Mouse (Mus musculus) midbrain, embryonic 11.5 days (tissue): ENCODE measurements around the gene Wfdc18. TPM values are rescaled to one million over a fixed set of nuclear protein-coding genes. Genes with fewer than 3 reads are reported as not detected.

ENCODE experiments used
- ATAC-seq: fragments of 200-750 bp; cut with Nextera tagmentation; 2 replicates; pipeline ENCODE4 v1.8.0; 2017; ENCODE audit warnings: moderate TSS enrichment, moderate library complexity; ENCODE audit not compliant: low FRiP score
- DNase-seq: peaks from one replicate; pipeline ENCODE4 v3.0.0; 2015; ENCODE audit warnings: low spot score; ENCODE audit errors: missing footprints
- H3K27ac ChIP-seq: fragments of 300-500 bp; sonication (generic); 2 replicates; pipeline ENCODE4 v1.5.1; 2014; ENCODE audit warnings: low read depth, low read length
- H3K27me3 ChIP-seq: fragments of 300-500 bp; sonication (generic); 2 replicates; pipeline ENCODE4 v1.6.1; 2014; ENCODE audit warnings: mild to moderate bottlenecking, low read length, moderate library complexity, mixed read lengths; ENCODE audit not compliant: control insufficient read depth, insufficient read depth
- H3K36me3 ChIP-seq: fragments of 300-500 bp; sonication (generic); 2 replicates; pipeline ENCODE4 v1.6.1; 2014; ENCODE audit warnings: mild to moderate bottlenecking, low read length, moderate library complexity, mixed read lengths; ENCODE audit not compliant: control insufficient read depth, insufficient read depth
- H3K4me1 ChIP-seq: fragments of 300-500 bp; sonication (generic); 2 replicates; pipeline ENCODE4 v1.6.1; 2014; ENCODE audit warnings: low read length; ENCODE audit not compliant: control insufficient read depth, insufficient read depth
- H3K4me2 ChIP-seq: fragments of 300-500 bp; sonication (generic); 2 replicates; pipeline ENCODE4 v1.6.1; 2014; ENCODE audit warnings: mild to moderate bottlenecking, moderate library complexity
- H3K4me3 ChIP-seq: fragments of 300-500 bp; sonication (generic); 2 replicates; pipeline ENCODE4 v1.5.1; 2014; ENCODE audit warnings: low read depth, low read length
- H3K9ac ChIP-seq: fragments of 300-500 bp; sonication (generic); 2 replicates; pipeline ENCODE4 v1.6.1; 2014; ENCODE audit warnings: low read length
- H3K9me3 ChIP-seq: fragments of 300-500 bp; sonication (generic); 2 replicates; pipeline ENCODE4 v1.6.1; 2016; ENCODE audit warnings: low read length; ENCODE audit not compliant: control insufficient read depth
- WGBS: fragments of 180-500 bp; shearing (Covaris S2); extraction: QIAGEN DNeasy Blood & Tissue Kit; methylation state at CpG from one replicate; pipeline ENCODE4 v1.1.7; 2014; 5-methylcytosine and 5-hydroxymethylcytosine counted together
- polyA plus RNA-seq: library from polyadenylated mRNA; unstranded; fragments of >200 nt; fragmentation: Nextera tagmentation; extraction: Ambion mirVana; gene quantifications from 2 replicates; pipeline ENCODE4 v1.2.1, GENCODE M21; 2014

Wfdc18 gene
- polyA plus RNA-seq, 1 experiment from 2014 or later, result not detected

DNA sequence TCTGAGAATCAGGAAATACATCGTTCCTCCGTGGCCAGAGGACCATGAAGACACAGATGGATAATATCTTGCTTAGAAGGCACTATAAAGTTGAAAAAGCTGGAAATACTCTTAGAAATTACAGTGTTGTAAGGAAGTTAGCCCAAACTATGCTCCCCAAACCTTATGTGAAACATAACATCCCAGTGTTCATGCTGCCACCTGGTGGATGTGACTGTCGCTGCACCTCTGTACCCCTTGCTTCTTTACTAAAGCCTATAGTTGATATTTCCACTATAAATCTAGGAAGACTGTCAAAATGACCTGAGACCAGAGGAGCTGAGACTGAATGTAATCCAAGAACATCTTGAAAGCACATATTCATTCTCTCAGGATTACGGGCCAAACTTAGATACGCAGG is 30.4 kb downstream of the Wfdc18 start:
- WGBS, result 25% methylated on average over 5 of the region's 5 CpGs
- no peak overlapping the region for H3K9ac ChIP-seq
- no peak overlapping the region for H3K4me2 ChIP-seq
- no peaks in the 10 kb centered on the region for H3K36me3 ChIP-seq
- peak; percentile 94 for DNase-seq
- no peak overlapping the region for H3K27ac ChIP-seq
- no peaks in the 10 kb centered on the region for H3K4me1 ChIP-seq
- H3K4me3 ChIP-seq, result no peak overlapping the region
- no peak for ATAC-seq
- H3K9me3 ChIP-seq, result no peaks in the 10 kb centered on the region
- H3K27me3 ChIP-seq, result no peaks in the 10 kb centered on the region

GRCm38 (mm10) chr11:83740443-83740991 is 31.7 kb downstream of the Wfdc18 start:
- Histone ChIP-seq H3K4me2 (no peak overlapping the region), H3K27me3 (no peaks in the 10 kb centered on the region), H3K36me3 (no peaks in the 10 kb centered on the region), H3K9ac (no peak overlapping the region), H3K4me1 (no peaks in the 10 kb centered on the region), H3K9me3 (no peaks in the 10 kb centered on the region), H3K27ac (no peak overlapping the region), H3K4me3 (no peak overlapping the region)
- DNase-seq, result no peak
- WGBS, result 86% methylated on average over 4 of the region's 4 CpGs
- no peak for ATAC-seq

- Histone ChIP-seq H3K27ac (no peak overlapping the region), H3K9ac (no peak overlapping the region), H3K27me3 (no peaks in the 10 kb centered on the region), H3K4me3 (no peak overlapping the region), H3K4me1 (no peaks in the 10 kb centered on the region), H3K4me2 (no peak overlapping the region), H3K36me3 (no peaks in the 10 kb centered on the region), H3K9me3 (no peaks in the 10 kb centered on the region)
- ATAC-seq, result no peak
- WGBS, result 85% methylated on average over 5 of the region's 5 CpGs
- peak; percentile 12 for DNase-seq
Measured at GRCm38 (mm10) chr11:83741841-83742240, 33.0 kb downstream of the Wfdc18 start.

DNA sequence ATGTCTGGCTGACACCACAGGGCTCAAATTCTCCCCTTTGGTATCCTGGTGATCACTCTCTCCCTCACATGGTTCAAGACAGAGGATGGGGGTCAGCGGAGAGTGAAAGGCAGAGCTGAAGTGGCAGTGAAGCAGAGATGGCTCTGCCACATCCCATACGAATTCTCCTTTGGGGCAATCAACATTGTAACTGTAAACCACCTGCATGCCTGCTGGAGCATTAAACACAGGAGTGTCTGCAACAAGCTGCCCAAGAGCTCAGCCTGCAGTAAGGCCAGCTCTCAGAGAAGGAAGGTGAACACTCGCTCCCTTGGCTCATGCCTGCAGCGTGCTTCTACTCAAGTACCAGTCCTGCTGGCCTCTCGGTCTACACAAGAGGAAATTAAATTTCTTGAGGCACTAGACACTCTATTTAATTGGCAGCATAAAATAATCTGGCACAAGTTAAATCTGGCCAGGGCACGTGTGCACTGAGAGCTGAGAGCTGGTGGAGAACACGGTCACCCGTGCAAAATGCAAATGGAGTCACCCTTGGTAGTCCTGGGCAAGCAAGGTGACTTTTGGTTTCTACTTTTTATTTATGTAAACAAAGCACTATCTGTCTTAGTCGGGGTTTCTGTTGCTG is 34.0 kb downstream of the Wfdc18 start:
- ATAC-seq, result no peak
- DNase-seq, result peak; percentile 31
- no peaks in the 10 kb centered on the region for H3K36me3 ChIP-seq
- WGBS, result 78% methylated on average over 9 of the region's 9 CpGs
- no peaks in the 10 kb centered on the region for H3K9me3 ChIP-seq
- H3K9ac ChIP-seq, result no peak overlapping the region
- H3K4me3 ChIP-seq, result no peak overlapping the region
- H3K27ac ChIP-seq, result no peak overlapping the region
- H3K4me1 ChIP-seq, result no peaks in the 10 kb centered on the region
- no peaks in the 10 kb centered on the region for H3K27me3 ChIP-seq
- no peak overlapping the region for H3K4me2 ChIP-seq

GRCm38 (mm10) chr11:83743525-83743924 is 34.7 kb downstream of the Wfdc18 start:
- Histone ChIP-seq H3K27me3 (no peaks in the 10 kb centered on the region), H3K4me1 (no peaks in the 10 kb centered on the region), H3K27ac (no peak overlapping the region), H3K4me3 (no peak overlapping the region), H3K36me3 (no peaks in the 10 kb centered on the region), H3K9ac (no peak overlapping the region), H3K4me2 (no peak overlapping the region), H3K9me3 (no peaks in the 10 kb centered on the region)
- 87% methylated on average over 3 of the region's 3 CpGs for WGBS
- DNase-seq, result peak; percentile 28
- ATAC-seq, result no peak

DNA sequence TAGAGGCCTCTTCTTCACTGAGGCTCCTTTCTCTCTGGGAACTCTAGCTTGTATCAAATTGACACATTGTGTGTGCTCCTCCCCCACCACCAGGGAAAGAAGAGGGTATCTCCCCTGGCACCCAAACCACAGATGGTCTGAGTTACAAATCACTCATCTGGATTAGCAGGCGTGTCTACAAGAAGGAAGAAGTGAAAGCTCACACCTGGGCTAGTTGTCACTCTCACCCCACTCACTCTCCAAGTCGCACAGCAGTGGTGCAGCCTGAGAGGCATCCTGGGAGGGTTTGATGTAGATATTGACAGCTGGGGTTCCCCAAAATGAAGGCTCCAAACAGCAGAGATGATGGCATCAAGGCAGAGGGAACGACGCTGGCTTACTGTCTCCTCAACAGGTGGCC is 37.3 kb downstream of the Wfdc18 start:
- DNase-seq (peak; percentile 21), ATAC-seq (no peak)
- no peaks in the 10 kb centered on the region for H3K4me1 ChIP-seq
- H3K27ac ChIP-seq, result no peak overlapping the region
- no peaks in the 10 kb centered on the region for H3K27me3 ChIP-seq
- H3K4me3 ChIP-seq, result no peak overlapping the region
- H3K4me2 ChIP-seq, result no peak overlapping the region
- no peaks in the 10 kb centered on the region for H3K36me3 ChIP-seq
- no peaks in the 10 kb centered on the region for H3K9me3 ChIP-seq
- WGBS, result 71% methylated on average over 4 of the region's 4 CpGs
- H3K9ac ChIP-seq, result no peak overlapping the region

GRCm38 (mm10) chr11:83746681-83747080 is 37.9 kb downstream of the Wfdc18 start, which contains the start of gene Wfdc21:
TSS of gene Wfdc21 (plus strand) at chr11:83746940.
- WGBS, result 76% methylated on average over 5 of the region's 5 CpGs
- no peak within 1 kb of the TSS for H3K9ac ChIP-seq
- no peaks in the 10 kb centered on the region for H3K27me3 ChIP-seq
- H3K4me2 ChIP-seq, result no peak within 1 kb of the TSS
- H3K27ac ChIP-seq, result no peak within 1 kb of the TSS
- no peaks in the 10 kb centered on the region for H3K36me3 ChIP-seq
- H3K4me3 ChIP-seq, result no peak within 1 kb of the TSS
- H3K4me1 ChIP-seq, result no peaks in the 10 kb centered on the region
- ATAC-seq, result no peak
- peak; percentile 72 for DNase-seq
- H3K9me3 ChIP-seq, result no peaks in the 10 kb centered on the region

DNA sequence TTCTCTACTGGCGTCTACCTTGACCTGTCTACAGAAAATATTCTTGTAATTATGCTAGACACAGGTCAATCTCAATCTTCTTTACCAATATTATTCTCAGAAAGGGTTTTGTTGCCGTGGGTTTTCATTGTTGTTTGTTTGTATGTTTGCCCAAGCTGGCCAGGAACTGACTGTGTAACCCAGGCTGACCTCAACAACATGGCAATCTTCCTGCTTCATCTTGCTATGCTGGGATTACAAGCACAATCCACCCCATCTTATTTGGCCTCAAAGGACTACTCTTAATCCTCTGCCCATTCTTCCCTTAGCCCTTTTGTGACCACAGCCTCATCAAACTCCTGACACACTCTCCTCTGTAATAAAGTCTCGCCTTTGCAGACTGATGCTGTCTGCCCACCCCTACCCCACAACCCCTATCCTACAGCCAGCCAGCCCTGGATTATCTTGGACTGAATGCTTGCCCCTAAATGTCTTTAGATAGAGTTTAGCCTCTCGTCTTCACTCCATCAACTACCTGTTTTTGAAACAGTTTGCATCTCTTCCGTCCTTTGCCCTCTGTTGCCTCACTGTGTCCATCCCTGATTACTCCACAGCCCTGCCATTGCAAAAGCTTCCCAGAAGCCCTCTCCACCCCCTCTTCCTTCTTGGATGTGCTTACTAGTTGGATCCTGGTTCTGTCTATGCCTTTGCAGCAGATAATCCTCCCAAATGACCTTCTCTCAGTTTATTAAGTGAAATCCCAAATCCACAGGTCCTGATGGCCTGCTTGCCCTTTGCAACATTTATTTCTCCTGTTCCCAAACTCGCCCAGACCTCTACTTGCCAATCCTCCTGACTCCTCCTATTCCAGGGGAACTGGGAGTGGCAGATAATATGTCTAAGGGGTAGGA is 38.8 kb downstream of the Wfdc18 start:
- no peak for ATAC-seq
- DNase-seq, result peak; percentile 6
- no peaks in the 10 kb centered on the region for H3K4me1 ChIP-seq
- H3K27me3 ChIP-seq, result no peaks in the 10 kb centered on the region
- no peak overlapping the region for H3K9ac ChIP-seq
- H3K4me3 ChIP-seq, result no peak overlapping the region
- H3K36me3 ChIP-seq, result no peaks in the 10 kb centered on the region
- H3K27ac ChIP-seq, result no peak overlapping the region
- WGBS, result 71% methylated on average over 6 of the region's 6 CpGs
- H3K4me2 ChIP-seq, result no peak overlapping the region
- no peaks in the 10 kb centered on the region for H3K9me3 ChIP-seq
